Mouse (Mus musculus) lung, postnatal 0 days (tissue): ENCODE data around the gene Clasrp.

Experiments used
- CTCF ChIP-seq: IDR thresholded peaks from 2 replicates; pipeline ENCODE4 v1.5.1; 2016; ENCODE audit warnings: antibody characterized with exemption, mild to moderate bottlenecking
- EP300 ChIP-seq: IDR thresholded peaks from 2 replicates; pipeline ENCODE4 v1.6.1; 2016; ENCODE audit warnings: antibody characterized with exemption, mild to moderate bottlenecking, control low read depth

DNA sequence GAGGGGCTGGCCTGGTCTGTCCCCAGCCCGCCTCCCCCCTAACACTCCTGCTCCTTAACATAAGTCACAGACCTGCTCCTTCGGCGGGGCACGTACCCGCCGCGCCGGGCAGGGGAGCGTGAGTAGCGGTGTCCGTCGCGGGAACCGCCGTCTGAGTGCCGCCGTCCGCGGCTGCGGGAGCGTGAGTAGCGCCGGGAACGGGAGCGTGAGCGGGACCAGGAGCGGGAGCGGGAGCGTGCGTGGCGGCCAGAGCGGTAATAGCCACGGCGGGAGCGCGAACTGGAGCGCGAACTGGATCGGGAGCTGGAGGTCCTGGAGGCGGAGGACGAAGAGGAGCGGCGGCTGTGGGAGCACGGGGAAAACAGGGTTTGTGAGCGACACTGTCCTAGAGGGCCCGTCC, 18.0 kb downstream of the Clasrp start:
- no peak for TF ChIP-seq CTCF
- TF ChIP-seq EP300 = no peak
